Mouse (Mus musculus) neural tube, embryonic 10.5 days (tissue): ENCODE results near the gene Lfng.

Experiments
- DNase-seq: peaks from one replicate; pipeline ENCODE4 v3.0.0-alpha.2; 2017; ENCODE audit warnings: low spot score; ENCODE audit errors: extremely low spot score

Lfng gene

DNA sequence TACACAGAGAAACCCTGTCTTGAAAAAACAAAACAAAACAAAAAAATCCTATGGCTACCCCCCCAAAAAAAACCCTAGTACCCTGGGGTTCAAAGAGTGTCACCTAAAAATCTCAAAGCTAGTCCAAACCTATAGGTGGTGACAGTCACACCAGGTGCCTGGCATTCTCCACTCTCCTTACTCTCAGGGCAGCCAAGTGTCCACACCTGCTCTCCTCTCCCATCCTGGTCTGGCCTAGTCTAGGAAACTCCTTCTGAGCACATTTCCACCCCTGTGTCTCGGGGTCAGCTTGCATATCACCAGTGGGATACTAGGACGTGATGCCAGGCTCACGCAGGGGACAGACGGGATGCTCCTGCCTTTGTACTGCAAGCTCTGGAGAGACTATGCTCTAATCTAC lies 32.2 kb downstream of the Lfng start:
- no peak for DNase-seq

DNA sequence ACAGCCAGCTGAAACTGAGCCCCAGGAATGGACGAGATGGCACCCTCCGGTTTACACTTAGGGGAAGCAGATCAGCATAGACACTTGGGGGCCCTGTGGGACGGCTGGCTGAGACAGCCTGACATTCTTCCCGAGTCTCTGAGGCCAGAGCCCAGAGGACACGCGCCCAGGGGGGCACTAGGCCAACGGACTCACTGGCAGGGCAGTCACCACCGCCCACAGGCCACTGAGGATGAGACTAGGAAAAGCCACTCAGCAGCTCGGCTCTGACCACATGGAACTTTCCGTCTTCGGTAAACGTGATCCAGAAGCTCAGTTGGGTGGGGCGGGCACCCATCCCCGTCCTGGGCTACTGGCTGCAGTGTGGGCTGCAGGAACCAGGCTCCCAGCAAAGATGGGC lies 32.8 kb downstream of the Lfng start:
- no peak for DNase-seq

DNA sequence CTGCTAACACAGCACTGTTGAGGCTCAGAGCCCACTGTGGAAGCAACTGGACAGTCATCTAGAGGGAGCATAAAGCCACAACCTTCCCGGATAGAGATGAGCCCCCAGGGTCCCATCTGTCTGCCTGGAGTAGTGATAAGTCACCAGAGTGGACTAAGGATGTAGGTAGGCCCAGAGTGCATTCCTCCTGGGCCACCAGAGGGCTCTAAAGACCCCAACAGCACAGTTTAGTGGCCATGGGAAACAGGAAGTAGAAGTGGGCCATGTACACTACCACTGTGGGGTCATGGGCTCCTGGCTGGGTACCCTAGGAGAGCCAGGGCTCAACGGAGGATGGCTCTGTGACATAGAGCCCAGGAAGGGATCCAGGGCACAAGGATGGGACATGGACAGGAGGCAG lies 33.7 kb downstream of the Lfng start:
- DNase-seq = no peak

DNA sequence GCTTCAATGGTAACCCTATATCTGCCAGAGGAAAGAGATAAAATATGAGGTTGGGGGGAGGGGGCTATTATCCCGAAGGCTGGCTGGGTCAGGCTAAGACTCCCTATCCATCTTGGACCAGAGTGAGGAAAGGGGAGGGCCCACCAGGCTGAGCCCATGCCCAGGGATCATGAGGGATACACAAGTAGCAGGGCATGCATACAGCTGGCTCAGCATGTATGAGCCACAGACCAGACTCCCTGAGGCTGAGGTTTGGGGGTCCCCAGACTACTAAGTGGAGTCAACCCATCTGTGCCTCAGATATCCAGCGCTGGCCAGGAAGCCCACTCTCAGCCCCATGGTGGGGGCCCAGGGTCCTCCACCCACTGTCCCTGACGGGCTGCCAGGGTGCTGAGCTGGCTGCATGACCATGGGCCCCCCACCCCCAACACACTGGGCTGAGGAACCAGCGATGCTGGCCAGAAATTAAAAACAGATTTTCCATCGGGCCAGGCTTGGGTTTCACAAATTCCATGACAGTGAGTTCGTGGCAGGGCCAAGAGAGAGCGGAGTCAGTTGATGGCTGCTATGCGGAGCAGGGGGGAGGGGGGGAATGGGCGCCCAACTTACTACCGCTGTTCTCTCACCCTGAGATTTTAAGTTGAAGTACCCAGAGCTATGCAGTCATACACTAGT lies 34.3 kb downstream of the Lfng start:
- no peak for DNase-seq

DNA sequence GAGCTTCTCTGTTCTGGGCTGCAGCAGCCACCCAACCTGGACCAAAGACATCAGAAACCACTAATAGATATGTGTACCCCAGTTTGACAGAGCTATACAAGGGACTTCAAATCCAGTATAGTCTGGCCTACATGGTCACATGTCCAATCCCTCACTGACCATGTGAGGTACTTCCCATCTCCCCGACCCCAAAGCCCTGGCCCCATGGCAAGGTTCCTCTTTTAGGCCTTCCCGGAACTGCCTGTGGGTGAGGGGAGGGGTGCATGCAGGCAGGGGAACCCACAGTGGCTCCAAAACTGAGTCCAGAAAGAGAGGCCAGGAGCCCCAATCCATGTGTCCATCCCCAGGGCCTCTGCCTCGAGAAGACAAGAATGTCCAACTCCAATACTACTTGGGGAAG lies 35.0 kb downstream of the Lfng start:
- DNase-seq = no peak

DNA sequence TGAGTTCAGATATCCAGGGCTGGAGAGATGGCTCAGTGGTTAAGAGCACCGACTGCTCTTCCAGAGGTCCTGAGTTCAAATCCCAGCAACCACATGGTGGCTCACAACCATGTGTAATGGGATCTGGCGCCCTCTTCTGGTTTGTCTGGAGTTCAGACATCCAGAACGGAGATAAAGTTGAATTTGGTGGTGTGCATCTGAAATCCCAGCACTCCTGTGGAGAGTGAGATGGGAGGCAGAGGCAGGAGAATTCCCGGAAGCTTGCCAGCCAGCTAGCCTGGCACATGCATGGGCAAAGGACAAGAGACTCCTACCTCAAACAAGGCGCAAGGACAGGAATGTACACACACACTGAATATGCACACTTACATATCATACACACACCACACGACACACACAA lies 37.1 kb downstream of the Lfng start:
- DNase-seq = no peak

DNA sequence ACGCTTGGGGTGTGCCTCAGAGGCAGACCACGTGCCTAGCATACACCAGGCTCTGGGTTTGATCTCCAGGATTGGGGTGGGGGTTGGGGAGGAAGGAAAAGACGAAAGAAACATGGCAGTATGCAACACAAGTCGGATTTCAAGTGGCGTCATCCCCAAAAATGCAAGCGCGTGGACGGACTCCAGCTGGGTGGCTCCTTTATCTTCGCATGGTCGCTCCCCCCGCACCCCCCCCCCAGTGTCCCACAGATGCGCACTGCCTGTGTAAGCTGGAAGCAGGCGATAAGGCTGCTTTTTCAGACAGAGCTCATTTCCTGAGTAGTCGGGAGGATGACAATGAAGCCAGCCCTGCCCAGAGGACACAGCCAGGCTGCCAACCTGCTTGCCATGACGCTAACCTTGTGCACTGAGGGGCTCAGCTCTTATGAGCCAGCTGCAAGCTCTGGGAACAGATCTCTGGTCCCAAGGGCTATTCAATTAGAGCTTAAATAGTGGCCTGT lies 37.6 kb downstream of the Lfng start:
- no peak for DNase-seq

DNA sequence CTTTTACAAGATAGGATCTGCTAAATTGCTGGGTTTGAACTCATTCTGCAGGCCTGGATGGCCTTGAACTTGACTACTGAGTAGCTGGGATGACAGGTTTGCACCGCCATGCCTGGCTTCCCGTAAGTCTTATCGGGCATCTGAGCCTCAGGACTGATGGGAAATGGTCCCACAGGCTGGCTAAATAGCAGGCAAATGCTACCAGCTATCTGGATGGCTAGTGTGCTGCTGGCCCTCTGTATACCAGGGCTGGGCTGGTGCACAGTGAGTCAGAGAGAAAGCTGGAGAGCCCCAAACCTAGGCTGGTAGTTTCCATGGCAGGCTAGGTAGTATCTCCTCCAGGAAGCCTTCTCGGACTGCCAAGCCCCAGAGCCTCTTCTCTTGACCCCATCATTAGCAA lies 38.3 kb downstream of the Lfng start:
- no peak for DNase-seq

DNA sequence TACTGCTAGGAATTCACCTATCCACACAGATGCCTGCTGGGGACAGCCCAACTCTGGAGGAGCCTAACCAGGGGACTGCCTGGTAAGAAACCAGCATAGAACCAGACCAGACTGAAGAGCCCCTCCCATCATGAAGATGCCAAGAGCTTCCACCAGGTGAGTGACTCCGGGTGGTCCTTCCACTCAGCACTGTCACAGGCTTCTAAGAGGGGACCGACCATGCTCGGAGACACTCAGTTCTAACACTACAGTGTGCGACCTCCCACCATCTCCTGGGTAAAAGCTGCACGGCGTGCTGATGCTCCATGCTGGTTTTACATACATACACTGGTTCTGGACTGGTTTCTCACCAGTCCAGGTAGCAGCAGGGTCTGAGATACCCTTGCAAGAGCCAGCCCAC lies 39.1 kb downstream of the Lfng start:
- DNase-seq = no peak

DNA sequence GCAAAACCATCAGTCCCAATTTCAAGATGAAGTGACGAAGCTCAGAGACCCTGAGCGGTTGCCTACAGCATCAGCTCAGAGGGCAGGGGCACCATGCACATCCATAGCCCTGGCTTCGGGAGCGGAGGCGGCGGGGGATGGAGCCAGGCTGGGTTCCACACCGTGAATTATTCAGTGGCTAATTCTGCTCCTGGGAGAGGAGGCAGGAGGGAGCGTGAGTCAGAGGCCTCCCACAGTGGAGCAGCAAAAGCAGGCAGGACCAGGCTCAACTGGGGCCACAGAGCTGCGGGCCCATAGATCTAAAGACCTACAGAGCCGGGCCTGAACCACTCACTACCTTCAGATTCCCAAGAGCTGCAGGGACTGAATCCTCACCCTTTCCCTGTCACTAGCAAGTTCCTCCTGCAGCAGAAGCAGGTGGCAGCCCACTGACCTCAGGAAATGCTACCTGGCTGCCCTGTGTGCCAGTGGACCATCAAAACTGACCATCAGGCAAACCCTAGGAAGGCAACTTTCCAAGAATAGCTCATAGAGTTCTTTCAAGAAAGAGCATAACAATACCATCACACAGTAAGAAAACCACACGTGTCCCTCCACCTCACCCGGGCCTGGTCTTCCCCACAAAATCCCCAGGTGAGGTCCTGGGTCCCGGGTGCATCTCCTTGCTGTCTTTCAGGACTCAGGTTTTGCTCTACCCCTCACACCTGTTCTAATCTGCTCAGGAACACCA lies 40.1 kb downstream of the Lfng start:
- no peak for DNase-seq

DNA sequence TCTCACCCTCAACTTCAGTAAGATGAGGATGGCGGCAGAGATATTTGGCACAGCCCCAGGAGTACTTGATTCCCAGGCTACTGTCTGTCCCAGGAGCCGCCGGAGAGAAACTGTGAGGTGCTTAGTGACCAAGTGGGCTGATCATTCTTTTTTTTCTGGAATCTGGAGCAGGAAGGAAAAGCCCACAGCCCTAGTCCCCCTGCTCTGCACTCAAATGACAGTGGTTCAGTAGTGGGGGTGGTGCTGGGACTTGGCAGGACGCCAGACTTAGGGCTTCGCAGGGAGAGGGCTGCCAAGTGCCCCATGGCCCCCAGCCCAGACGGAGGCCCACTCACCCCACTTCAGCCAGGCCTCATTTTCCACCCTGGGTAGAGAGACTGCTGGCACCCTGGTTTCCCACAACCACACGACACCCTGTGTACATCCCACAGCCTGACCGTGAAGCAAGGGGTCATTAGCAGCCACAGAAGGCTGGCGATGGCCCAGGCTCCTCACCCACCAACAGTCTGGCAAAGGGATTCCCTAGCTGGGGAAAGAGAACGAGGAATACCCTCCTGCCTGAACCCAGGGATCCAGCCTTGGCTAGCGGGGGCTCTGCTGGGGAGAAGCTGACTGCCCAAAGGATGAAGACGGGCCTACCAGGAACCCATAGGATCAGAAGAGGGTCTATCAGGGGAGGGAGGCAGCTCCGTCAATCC lies 40.9 kb downstream of the Lfng start:
- no peak for DNase-seq

DNA sequence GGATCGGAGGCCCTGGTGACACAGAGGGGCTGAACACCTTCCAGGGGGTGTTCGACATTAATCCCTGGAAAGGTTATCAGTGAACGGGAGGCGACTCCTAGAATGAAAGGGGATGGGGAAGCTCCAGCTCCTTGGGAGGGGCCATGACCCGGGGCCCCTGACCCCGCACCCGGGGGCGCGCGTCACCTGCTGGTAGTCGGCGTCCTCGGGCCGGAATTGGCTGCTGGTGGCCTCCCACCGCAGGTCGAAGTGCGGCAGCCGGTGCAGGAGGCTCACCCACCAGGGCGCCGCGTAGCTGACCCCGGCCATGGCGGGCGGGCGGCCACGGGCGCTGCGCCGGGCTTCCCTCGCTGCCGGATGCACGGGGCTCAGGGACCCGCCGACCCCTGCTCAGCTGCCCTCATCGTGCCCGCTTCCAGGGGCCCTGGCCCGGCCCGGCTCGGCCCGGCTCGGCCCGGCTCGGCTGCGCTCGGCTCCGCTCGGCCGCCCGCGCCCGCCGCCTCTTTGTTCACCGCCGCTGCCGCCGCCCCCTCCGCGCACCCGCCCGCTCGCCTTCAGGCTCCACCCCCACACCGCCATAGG lies 41.5 kb downstream of the Lfng start, which contains the start of gene Ttyh3:
Gene Ttyh3 (minus strand): TSS at position 513 of the 582 bp plus-strand sequence.
- no peak for DNase-seq

DNA sequence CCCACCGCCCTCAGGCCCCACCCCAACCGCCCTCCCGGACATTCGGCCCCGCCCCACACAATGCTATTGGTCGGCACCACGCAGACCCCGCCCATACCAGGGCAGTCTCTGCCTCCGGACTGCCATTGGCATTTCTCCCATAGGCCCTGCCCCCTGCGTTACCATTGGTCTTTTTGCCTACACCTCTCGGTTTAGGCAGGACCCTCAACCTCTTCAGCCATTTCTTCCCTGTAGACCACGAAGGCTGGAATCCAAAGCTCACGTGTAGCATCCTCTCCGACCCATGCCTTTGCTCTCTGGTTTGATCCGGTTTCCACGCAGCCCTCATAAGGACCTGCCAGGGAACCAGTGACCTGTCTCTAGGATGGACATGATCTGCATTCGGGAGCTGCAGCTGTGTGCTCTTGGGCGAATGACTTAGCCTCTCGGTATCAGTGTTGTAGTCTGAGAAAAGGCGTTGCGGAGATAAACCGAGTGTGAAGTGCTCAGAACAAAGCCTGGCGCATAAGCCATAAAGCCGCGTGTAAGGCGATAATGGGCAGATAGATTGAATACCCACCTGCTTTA lies 42.1 kb downstream of the Lfng start:
- DNase-seq = peak; percentile 98

DNA sequence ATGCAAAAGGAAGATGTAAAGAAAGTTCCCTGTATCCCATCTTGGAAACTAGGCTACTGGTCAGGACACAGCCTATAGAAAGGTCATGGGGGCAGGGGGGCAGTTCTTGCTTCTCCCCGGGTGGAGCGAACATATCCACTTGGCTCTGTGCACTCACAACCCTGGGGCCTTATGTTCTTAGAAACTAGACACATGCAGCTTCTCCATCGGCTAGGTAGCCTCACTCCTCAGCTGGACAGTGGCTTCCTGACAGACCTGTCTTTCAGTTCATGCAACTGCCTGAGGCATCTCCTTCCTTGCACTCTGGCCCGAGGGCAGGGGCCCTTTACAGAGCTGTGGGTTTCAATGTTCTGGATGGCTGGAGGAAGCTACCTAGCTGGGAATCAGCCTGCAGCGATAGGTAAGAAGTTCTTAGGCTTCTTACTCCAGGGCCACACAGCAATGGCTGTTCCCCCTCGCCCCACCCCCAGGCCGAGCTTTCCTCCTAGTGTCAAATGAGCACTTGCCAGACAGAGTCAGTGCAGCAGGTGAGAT lies 42.8 kb downstream of the Lfng start:
- no peak for DNase-seq

DNA sequence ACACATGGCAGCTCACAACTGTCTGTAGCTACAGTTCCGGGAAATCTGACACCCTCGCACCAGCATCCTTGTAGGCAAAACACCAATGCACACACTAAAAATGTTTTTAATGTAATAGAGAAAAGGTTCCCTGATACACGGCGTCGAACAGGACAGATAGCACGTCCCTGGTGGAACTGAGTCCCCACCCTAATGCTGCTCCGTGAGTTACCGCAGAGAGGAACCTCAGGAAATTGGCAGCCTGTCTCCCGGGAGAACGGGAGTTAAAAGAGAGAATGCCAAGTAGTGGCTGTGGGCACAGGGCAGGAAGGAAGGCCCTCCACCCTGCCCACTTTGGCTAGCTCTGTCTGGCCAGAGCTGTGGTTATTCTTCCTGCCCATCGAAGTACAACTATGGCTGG lies 44.1 kb downstream of the Lfng start:
- DNase-seq = no peak

DNA sequence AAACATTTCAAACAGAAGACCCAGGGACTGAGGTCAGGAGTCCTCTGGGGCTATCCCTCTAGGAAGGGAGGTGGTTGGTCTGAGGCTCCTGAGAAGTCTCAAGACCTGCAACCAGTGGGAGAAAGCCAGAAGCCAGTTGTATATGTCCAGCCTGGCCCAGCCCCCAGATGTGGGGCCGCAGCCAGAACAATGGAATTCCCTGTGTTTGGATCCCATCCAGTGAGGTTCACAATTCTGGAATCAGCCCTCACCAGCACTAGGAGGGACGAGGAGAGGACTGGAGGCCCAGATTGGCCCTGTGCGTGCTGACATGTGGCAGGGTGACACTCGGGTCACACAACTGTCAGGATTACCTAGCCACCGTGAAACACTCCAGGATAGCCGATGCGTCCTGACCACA lies 45.5 kb downstream of the Lfng start:
- DNase-seq = no peak

DNA sequence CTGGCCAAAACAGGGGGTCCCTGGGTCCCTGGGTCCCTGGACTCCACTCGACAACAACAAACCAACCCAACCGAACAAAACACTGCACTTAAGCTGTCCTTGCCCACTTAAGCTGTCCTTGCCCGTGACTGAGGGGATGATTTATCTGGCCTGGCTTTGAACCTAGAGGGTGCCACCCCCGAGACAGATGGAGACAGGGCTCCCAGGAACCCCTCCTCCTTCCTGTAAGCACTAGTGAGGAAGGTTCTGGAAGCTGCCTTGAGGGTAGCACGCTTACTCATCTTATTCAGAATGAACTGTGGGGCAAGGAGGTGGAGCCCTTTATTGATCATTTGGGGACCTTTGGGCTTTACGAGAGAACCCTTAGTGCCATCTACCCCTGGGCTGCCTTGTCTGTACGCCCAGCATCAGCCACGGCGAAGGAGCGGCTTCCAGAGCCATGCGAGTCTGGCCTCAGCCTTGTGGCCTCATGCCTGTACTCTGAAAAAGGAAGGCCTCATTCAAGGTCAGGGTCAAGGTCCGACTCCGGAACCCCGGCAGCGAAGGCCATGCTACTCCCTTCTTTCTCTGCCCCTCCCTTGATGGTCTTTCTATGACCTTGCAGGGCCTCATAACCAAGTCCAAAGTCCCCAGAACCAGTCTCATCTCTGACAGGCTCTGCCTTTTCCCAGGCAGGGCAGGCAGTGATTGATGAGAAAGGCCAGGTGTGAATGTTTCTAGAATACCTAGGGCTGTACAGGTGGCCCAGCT lies 47.2 kb downstream of the Lfng start:
- no peak for DNase-seq

DNA sequence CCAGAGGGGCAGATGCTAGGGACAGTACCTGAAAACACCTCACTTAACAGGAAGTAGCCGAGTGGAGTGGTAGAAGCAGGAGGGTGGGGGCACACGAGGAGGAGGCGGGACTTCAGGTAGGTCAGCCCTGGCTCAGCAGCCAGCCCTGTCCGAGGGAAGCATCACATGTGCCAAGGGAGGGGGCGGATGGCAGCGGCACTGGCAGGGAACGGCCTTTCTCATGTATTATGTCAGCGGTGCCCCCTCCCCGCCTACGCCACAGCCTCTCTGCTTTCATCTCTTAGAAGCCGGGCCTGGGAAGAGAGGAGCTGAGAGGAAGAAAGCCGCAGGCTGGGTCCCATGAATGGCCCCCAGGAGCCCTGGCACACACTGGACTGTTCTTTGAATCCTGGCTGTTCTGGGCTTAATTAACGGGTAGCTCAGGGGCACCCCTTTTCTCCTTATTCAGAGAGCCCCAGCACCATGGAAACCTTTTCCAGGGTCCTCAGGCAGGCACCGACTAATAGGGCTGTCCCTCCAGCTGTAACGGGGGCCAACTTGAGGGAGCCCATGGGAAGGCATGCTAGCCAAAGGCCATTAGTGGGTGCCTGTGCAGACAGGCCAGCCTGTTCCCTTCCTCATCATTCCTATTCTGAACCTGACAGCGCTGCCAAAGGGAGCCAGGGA lies 52.6 kb downstream of the Lfng start:
- DNase-seq = no peak

DNA sequence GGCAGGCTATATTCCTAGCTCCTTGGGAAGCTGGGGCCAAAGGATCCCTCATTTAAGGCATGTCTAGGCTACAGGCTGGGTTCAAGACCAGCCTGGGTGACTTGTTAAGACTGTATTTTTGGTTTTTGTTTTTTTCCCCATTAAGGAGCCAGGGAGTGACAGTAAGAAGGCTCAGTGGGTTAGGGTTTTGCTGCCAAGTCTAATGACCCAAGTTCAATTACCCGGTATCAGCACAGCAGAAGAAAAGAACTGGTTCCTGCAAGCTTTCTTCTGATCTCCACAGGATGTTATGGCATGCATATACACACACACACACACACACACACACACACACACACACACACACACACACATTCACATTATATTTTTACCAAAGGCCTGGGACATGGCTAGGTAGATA lies 53.3 kb downstream of the Lfng start:
- no peak for DNase-seq

DNA sequence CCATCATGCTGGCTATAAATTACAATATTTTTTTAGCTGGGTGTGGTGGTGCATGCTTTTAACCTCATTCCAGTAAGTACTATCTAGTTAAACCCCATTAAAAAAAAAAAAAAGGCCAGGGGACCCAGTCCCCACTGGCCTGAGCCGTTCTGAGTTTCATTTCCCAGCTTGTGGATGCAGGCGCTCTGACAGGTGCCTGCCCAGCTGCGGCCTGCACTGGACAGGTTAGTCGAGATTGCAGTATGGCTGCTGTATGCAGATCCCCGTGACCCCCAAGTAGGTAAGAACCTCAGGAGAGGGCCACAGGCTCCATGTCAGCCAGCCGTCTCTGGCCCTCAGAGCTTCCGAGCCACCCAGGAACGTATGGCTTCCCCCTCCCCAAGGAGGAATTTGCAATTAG lies 54.3 kb downstream of the Lfng start:
- no peak for DNase-seq
